Mouse (Mus musculus): ENCODE data around the gene Rilpl1.

Gene Rilpl1

GRCm38 (mm10) chr5:124452494-124453228, 78.5 kb downstream of the Rilpl1 start:
- no peak for DNase-seq (ENCODE audit: low read depth)

GRCm38 (mm10) chr5:124450641-124451340, 80.4 kb downstream of the Rilpl1 start:
- no peak for DNase-seq (ENCODE audit: low read depth)

- no peak for DNase-seq (ENCODE audit: low read depth)
These were observed 81.1 kb downstream of the Rilpl1 start for GRCm38 (mm10) chr5:124450051-124450450.

GRCm38 (mm10) chr5:124449494-124449893, 81.7 kb downstream of the Rilpl1 start:
- peak; percentile 81 for DNase-seq (ENCODE audit: low read depth)

GRCm38 (mm10) chr5:124446301-124446881, 84.8 kb downstream of the Rilpl1 start:
- peak; percentile 86 for DNase-seq (ENCODE audit: low read depth)

- peak; percentile 65 for DNase-seq (ENCODE audit: low read depth)
These were observed 85.4 kb downstream of the Rilpl1 start for GRCm38 (mm10) chr5:124445621-124446293.

GRCm38 (mm10) chr5:124444661-124445561, 86.3 kb downstream of the Rilpl1 start:
- peak; percentile 88 for DNase-seq (ENCODE audit: low read depth)

- DNase-seq (ENCODE audit: low read depth) = no peak
These were observed 87.0 kb downstream of the Rilpl1 start for GRCm38 (mm10) chr5:124444208-124444607.

Data from NIH3T3 (cell line).